ENCODE assay signal across 24 mouse cellular contexts in the genomic region with DNA sequence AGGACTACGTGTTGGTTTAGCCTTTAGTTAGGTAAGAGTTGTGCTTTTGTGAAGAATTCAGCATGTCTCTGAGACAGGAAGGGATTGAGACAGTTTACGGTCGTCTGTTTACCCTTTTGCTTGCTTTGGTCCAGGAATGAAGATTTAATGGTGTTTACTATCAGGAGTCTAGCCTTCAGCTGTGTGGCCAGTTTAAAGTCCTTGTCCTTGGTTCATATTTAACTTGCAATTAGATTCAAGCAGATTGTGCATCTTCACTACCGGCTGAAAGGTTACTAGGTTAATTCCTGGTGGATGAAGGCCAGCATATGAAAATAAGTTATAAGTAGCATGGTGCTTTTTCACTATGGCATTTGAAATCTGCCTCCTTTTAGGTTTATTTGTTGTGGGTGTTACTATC. TPM values are rescaled to one million over a fixed set of nuclear protein-coding genes. Genes with fewer than 3 reads are reported as not detected.
A peak's percentile ranks its signal among the peaks of the same experiment; 100 is the strongest.
DNase-seq lines count a peak whose midpoint lies in the region; ATAC-seq lines count a peak whose summit lies in the region.
"Had no signal": no experiment of that assay in that cellular context is flagged by ENCODE, and none has a peak within 500 bp of the region (broad histone marks: within the 10 kb centered on the region; RNA-seq: fewer than 3 reads in every experiment).

No protein-coding gene starts in this region.

- WGBS in kidney, embryonic 16.5 days = 54% methylated on average over 4 of the region's 4 CpGs

- H3K27ac ChIP-seq in kidney, embryonic 16.5 days (ENCODE audit: low read length) = no peak overlapping the region
- H3K27ac ChIP-seq: embryonic facial prominence, embryonic 12.5 days; embryonic facial prominence, embryonic 15.5 days; gastrocnemius, adult 2 months; heart, adult 2 months; hindbrain, embryonic 12.5 days; hindbrain, embryonic 15.5 days had no signal

- H3K27me3 ChIP-seq in kidney, embryonic 16.5 days (ENCODE audit: insufficient read depth, low read length) = no peaks in the 10 kb centered on the region
- H3K27me3 ChIP-seq: embryonic facial prominence, embryonic 12.5 days; embryonic facial prominence, embryonic 15.5 days; hindbrain, embryonic 12.5 days had no signal

- H3K4me3 ChIP-seq in kidney, embryonic 16.5 days (ENCODE audit: low read length) = no peak overlapping the region
- H3K4me3 ChIP-seq: embryonic facial prominence, embryonic 12.5 days; embryonic facial prominence, embryonic 15.5 days; gastrocnemius, adult 2 months; heart, adult 2 months; hindbrain, embryonic 12.5 days; hindbrain, embryonic 15.5 days had no signal

- no peak overlapping the region for H3K4me2 ChIP-seq in kidney, embryonic 16.5 days (replicated peaks; ENCODE audit: low read depth, low read length)
- H3K4me2 ChIP-seq: embryonic facial prominence, embryonic 12.5 days; embryonic facial prominence, embryonic 15.5 days; heart, embryonic 11.5 days; hindbrain, embryonic 12.5 days; hindbrain, embryonic 15.5 days had no signal

- no peaks in the 10 kb centered on the region for H3K4me1 ChIP-seq in kidney, embryonic 16.5 days (ENCODE audit: insufficient read depth, low read length)
- H3K4me1 ChIP-seq: embryonic facial prominence, embryonic 12.5 days; embryonic facial prominence, embryonic 15.5 days; hindbrain, embryonic 12.5 days; hindbrain, embryonic 15.5 days had no signal

- ATAC-seq in kidney, embryonic 16.5 days (ENCODE audit: low FRiP score, low TSS enrichment) = no peak
- no peak for ATAC-seq in granulocyte monocyte progenitor cell, adult 5-6 weeks (replicated peaks; ENCODE audit: poor library complexity, severe bottlenecking)
- ATAC-seq: CD4-positive, CD25-positive, alpha-beta regulatory T cell, adult 4 months; forebrain, embryonic 14.5 days; forebrain, postnatal 0 days had no signal

- no peaks in the 10 kb centered on the region for H3K36me3 ChIP-seq in kidney, embryonic 16.5 days (ENCODE audit: insufficient read depth, low read length)
- H3K36me3 ChIP-seq: embryonic facial prominence, embryonic 12.5 days; embryonic facial prominence, embryonic 15.5 days; hindbrain, embryonic 12.5 days; hindbrain, embryonic 15.5 days had no signal

- DNase-seq in kidney, adult 18-20 months = peak; percentile 20
- DNase-seq in kidney, postnatal 4 days = no peak
- peak; percentile 81 for DNase-seq in kidney, adult 9 months
- DNase-seq in yolk sac, embryonic 10.5 days (ENCODE audit: low spot score) = peak; percentile 31
- DNase-seq: adrenal gland, adult 2 months; adrenal gland, postnatal 14 days; cerebellum, adult 11 months; cerebellum, adult 2 months; cerebellum, adult 9-11 months; cerebellum, postnatal 25 days; forebrain, postnatal 0 days; gastrocnemius, adult 2 months; gastrocnemius, postnatal 14 days; heart, adult 2 months had no signal

- H3K9me3 ChIP-seq in kidney, embryonic 16.5 days (ENCODE audit: low read length) = no peaks in the 10 kb centered on the region
- H3K9me3 ChIP-seq: embryonic facial prominence, embryonic 12.5 days; embryonic facial prominence, embryonic 15.5 days; hindbrain, embryonic 12.5 days; hindbrain, embryonic 15.5 days had no signal

- no peak overlapping the region for H3K9ac ChIP-seq in kidney, embryonic 16.5 days (replicated peaks; ENCODE audit: low read length)
- H3K9ac ChIP-seq: embryonic facial prominence, embryonic 12.5 days; embryonic facial prominence, embryonic 15.5 days; forebrain, postnatal 0 days; hindbrain, embryonic 12.5 days; hindbrain, embryonic 15.5 days had no signal

RNA-seq across cellular contexts. Expression of gene Abcb1b, which starts 5.7 kb away (rescaled TPM):
- polyA plus RNA-seq in kidney, embryonic 16.5 days (2015; fragmentation: Nextera tagmentation; extraction: Ambion mirVana) = 1.7 and 2.0 TPM in 2 replicates
- 17.9 and 22.7 TPM in 2 replicates for total RNA-seq in granulocyte monocyte progenitor cell, adult 5-6 weeks (2014; fragmentation: Nextera tagmentation)
- 29.6 and 35.2 TPM in 2 replicates for total RNA-seq in granulocyte monocyte progenitor cell, adult 5-6 weeks (2017)
- total RNA-seq: MEL had no signal

Comparison
In these comparisons a context has a peak if more than half of its experiments do, and no peak if none do; other contexts are left out.
1. DNase-seq: peak in kidney, adult 18-20 months (single experiment), kidney, adult 9 months (single experiment) and yolk sac, embryonic 10.5 days (single experiment); none in kidney, postnatal 4 days (0 of 2).